Mouse (Mus musculus) CH12.LX (cell line): ENCODE results near the gene Pip4k2c. TPM values are rescaled to one million over a fixed set of nuclear protein-coding genes. Genes with fewer than 3 reads are reported as not detected.

ENCODE experiments used
- DNase-seq: peaks from one replicate; pipeline ENCODE4 v3.0.0-alpha.2; 2013; ENCODE audit errors: extremely low read depth
- H3K27ac ChIP-seq: 2 replicates; pipeline ENCODE4 v1.5.1; 2012; ENCODE audit warnings: low read depth, mild to moderate bottlenecking, control low read depth, moderate library complexity; ENCODE audit not compliant: insufficient read depth
- H3K27me3 ChIP-seq: replicated peaks from 2 replicates; pipeline ENCODE3; 2012; ENCODE audit warnings: inconsistent platforms
- H3K36me3 ChIP-seq, 2 experiments: replicated peaks in 1 of 2; 2 replicates each; pipeline versions ENCODE3 to v1.6.1; 2012; ENCODE audit warnings: inconsistent platforms in 1 of 2, low read length in 1 of 2, mild to moderate bottlenecking in 1 of 2, mixed read lengths in 1 of 2, moderate library complexity in 1 of 2; ENCODE audit not compliant: control insufficient read depth in 1 of 2, insufficient read depth in 1 of 2
- H3K4me1 ChIP-seq, 2 experiments: 2 replicates each; pipeline ENCODE4 v1.6.1; 2012; ENCODE audit warnings: inconsistent platforms in 1 of 2, moderate library complexity in 1 of 2; ENCODE audit not compliant: insufficient read depth in 2 of 2, control insufficient read depth in 1 of 2
- H3K4me2 ChIP-seq: 2 replicates; pipeline ENCODE4 v1.6.1; 2012; ENCODE audit warnings: low read depth, mild to moderate bottlenecking, control low read depth; ENCODE audit not compliant: poor library complexity, insufficient read depth, severe bottlenecking
- H3K4me3 ChIP-seq, 3 experiments: fragments of 150-350 bp in 1 of 3; sonication (generic) in 1 of 3; replicated peaks in 1 of 3; 2 replicates each; pipeline versions ENCODE3 to v1.5.1; 2011 to 2012; ENCODE audit warnings: low read depth in 2 of 3, low read length in 2 of 3, mild to moderate bottlenecking in 2 of 3, moderate library complexity in 2 of 3, control low read depth in 1 of 3, improper control_type of control experiment in 1 of 3, inconsistent platforms in 1 of 3, mixed read lengths in 1 of 3; ENCODE audit not compliant: poor library complexity in 1 of 3
- H3K79me2 ChIP-seq: replicated peaks from 2 replicates; pipeline ENCODE4 v1.6.1; 2012; ENCODE audit warnings: mild to moderate bottlenecking, moderate library complexity; ENCODE audit not compliant: control insufficient read depth, poor library complexity, insufficient read depth, severe bottlenecking; ENCODE audit errors: extremely low read depth
- H3K9ac ChIP-seq: 2 replicates; pipeline ENCODE4 v1.6.1; 2012; ENCODE audit warnings: low read depth, mild to moderate bottlenecking, control low read depth, moderate library complexity; ENCODE audit not compliant: insufficient read depth
- H3K9me3 ChIP-seq: replicated peaks from 2 replicates; pipeline ENCODE3; 2012; ENCODE audit warnings: low read length, inconsistent platforms, mixed read lengths
- CTCF ChIP-seq, 2 experiments: IDR thresholded peaks in 1 of 2; conservative IDR thresholded peaks in 1 of 2; 2 replicates each; pipeline ENCODE4 v1.5.1; 2011 to 2012; ENCODE audit warnings: low read depth in 2 of 2, low read length in 2 of 2, improper control_type of control experiment in 1 of 2, inconsistent platforms in 1 of 2, mild to moderate bottlenecking in 1 of 2, moderate library complexity in 1 of 2
- ELF1 ChIP-seq: IDR thresholded peaks from 2 replicates; pipeline ENCODE4 v1.6.1; 2014; ENCODE audit warnings: low read depth, mild to moderate bottlenecking, inconsistent platforms, low read length, improper control_type of control experiment
- EP300 ChIP-seq: IDR thresholded peaks from 2 replicates; pipeline ENCODE4 v1.6.1; 2011; ENCODE audit warnings: low read length, improper control_type of control experiment
- IRF4 ChIP-seq: IDR thresholded peaks from 2 replicates; pipeline ENCODE4 v1.6.1; 2014; ENCODE audit warnings: low read depth, mild to moderate bottlenecking, inconsistent platforms, low read length, improper control_type of control experiment
- KAT2A ChIP-seq: IDR thresholded peaks from 2 replicates; pipeline ENCODE4 v1.6.1; 2012; ENCODE audit warnings: low read length, improper control_type of control experiment, inconsistent platforms; ENCODE audit not compliant: insufficient replicate concordance
- MAX ChIP-seq: IDR thresholded peaks from 2 replicates; pipeline ENCODE4 v1.6.1; 2011; ENCODE audit warnings: low read length, improper control_type of control experiment
- MAZ ChIP-seq: IDR thresholded peaks from 2 replicates; pipeline ENCODE4 v1.6.1; 2012; ENCODE audit warnings: low read depth, mild to moderate bottlenecking, inconsistent platforms, low read length, improper control_type of control experiment, moderate library complexity
- PAX5 ChIP-seq: IDR thresholded peaks from 2 replicates; pipeline ENCODE4 v1.6.1; 2012; ENCODE audit warnings: low read length, inconsistent platforms, mixed read lengths
- POLR2AphosphoS2 ChIP-seq: IDR thresholded peaks from 2 replicates; pipeline ENCODE4 v1.6.1; 2011; ENCODE audit warnings: low read depth, low read length, improper control_type of control experiment
- RAD21 ChIP-seq: IDR thresholded peaks from 2 replicates; pipeline ENCODE4 v1.6.1; 2011; ENCODE audit warnings: low read depth, mild to moderate bottlenecking, low read length, improper control_type of control experiment, moderate library complexity
- SMC3 ChIP-seq: IDR thresholded peaks from 2 replicates; pipeline ENCODE4 v1.6.1; 2011; ENCODE audit warnings: low read depth, low read length, improper control_type of control experiment
- TCF12 ChIP-seq: IDR thresholded peaks from 2 replicates; pipeline ENCODE4 v1.6.1; 2014; ENCODE audit warnings: low read depth, mild to moderate bottlenecking, inconsistent platforms, low read length, improper control_type of control experiment
- UBTF ChIP-seq: IDR thresholded peaks from 2 replicates; pipeline ENCODE4 v1.6.1; 2012; ENCODE audit warnings: low read depth, mild to moderate bottlenecking, inconsistent platforms, low read length, improper control_type of control experiment, moderate library complexity
- USF1 ChIP-seq: IDR thresholded peaks from 2 replicates; pipeline ENCODE4 v1.6.1; 2014; ENCODE audit warnings: low read depth, mild to moderate bottlenecking, inconsistent platforms, low read length, improper control_type of control experiment
- ZC3H11A ChIP-seq: IDR thresholded peaks from 2 replicates; pipeline ENCODE4 v1.6.1; 2012; ENCODE audit warnings: low read depth, mild to moderate bottlenecking, inconsistent platforms, low read length, improper control_type of control experiment
- ZKSCAN1 ChIP-seq: IDR thresholded peaks from 2 replicates; pipeline ENCODE4 v1.6.1; 2012; ENCODE audit warnings: low read depth, inconsistent platforms, low read length, improper control_type of control experiment, borderline replicate concordance
- dilution Hi-C: fragments of 300-500 bp; cut with MboI; formaldehyde crosslinking; loops from 2 replicates; pipeline ENCODE4 v1.14.3; 2020; ENCODE audit warnings: low sequenced_read_pairs; ENCODE audit not compliant: extremely low pct_unique_long_range_greater_than_20kb, extremely low pct_ligation_motif_present
- in situ Hi-C: fragments of 300-500 bp; cut with MboI; formaldehyde crosslinking; loops from 3 replicates; pipeline ENCODE4 v1.14.3; 2019; ENCODE audit warnings: low sequenced_read_pairs, low pct_ligation_motif_present, low pct_unique_long_range_greater_than_20kb, mixed read lengths
- polyA plus RNA-seq: library from polyadenylated mRNA; unstranded; fragments of >175 nt; gene quantifications from 2 replicates; pipeline ENCODE4 v1.2.1, GENCODE M21; 2012; ENCODE audit warnings: low read depth; ENCODE audit not compliant: insufficient read length
- total RNA-seq, 2 experiments: library from RNA; depleted of rRNA; stranded (reverse); fragments of 300-350 nt in 1 of 2; fragments of >200 nt in 1 of 2; gene quantifications; 2 replicates each; pipeline ENCODE4 v1.2.3; 2012 to 2014

Pip4k2c gene
- total and polyA plus RNA-seq, 3 experiments, result 13.3 to 24.7 (median 22.7) TPM

- peaks cover 25% of the 10 kb centered on the region for H3K27me3 ChIP-seq
- no peaks in the 10 kb centered on the region for H3K9me3 ChIP-seq
- dilution Hi-C loops (no loop called here), in situ Hi-C loops (loop anchor here (5.0 kb wide), 1 partner anchor 45 kb away; no protein-coding TSS in a partner anchor)
- peak; percentile 64 to 80; a peak in 3 of 4 replicates for TF ChIP-seq CTCF (conservative IDR thresholded peaks at IDR 0.05 in 1 of 2, IDR thresholded peaks at IDR 0.05 in 1 of 2; ENCODE audit: low read depth in 2 of 2, low read length in 2 of 2)
- no peak; the same call in 1 of the 2 replicates for TF ChIP-seq IRF4
- TF ChIP-seq RAD21, result peak; percentile 60
- no peak for TF ChIP-seq ZC3H11A
- TF ChIP-seq SMC3, result peak; percentile 83
- H3K9ac ChIP-seq, result peak overlapping the region; percentile 28; the same call in 1 of the 2 replicates
- peak overlapping the region; percentile 96 for H3K4me2 ChIP-seq
- H3K4me3 ChIP-seq, result peak overlapping the region in 2 of 3 experiments; percentile 52 to 62
- peaks cover 0 to 3% of the 10 kb centered on the region in 2 experiments for H3K36me3 ChIP-seq
- H3K4me1 ChIP-seq, result peaks cover 0 to 9% of the 10 kb centered on the region in 2 experiments; a peak in 2 of 4 replicates
- no peaks in the 10 kb centered on the region for H3K79me2 ChIP-seq
- DNase-seq, result no peak
- no peak overlapping the region for H3K27ac ChIP-seq
Measured at GRCm38 (mm10) chr10:127177719-127178118, 33.7 kb downstream of the Pip4k2c start.

DNA sequence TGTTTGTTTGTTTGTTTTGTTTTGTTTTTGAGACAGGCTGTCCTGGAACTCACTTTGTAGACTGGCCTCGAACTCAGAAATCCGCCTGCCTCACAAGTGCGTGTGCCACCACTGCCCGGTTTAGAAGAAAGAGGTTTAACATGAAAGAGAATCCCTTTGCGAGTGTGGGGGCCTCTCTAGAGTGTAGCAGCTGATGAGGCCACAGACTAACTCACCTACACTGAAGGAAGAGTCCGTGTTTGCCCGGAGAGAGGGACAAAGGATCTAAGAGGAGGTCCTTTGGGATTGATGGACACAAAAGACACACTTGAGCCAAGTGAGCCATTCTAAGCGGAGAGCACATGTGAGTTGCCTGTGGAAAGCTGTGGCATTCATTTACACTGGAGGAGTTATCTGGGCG lies 34.1 kb downstream of the Pip4k2c start:
- Histone ChIP-seq H3K4me3 (peak overlapping the region in 2 of 3 experiments; percentile 52 to 62), H3K9ac (peak overlapping the region; percentile 28; the same call in 1 of the 2 replicates), H3K9me3 (no peaks in the 10 kb centered on the region), H3K4me2 (peak overlapping the region; percentile 96), H3K4me1 (peaks cover 0 to 9% of the 10 kb centered on the region in 2 experiments; a peak in 2 of 4 replicates), H3K27me3 (peaks cover 25% of the 10 kb centered on the region), H3K79me2 (no peaks in the 10 kb centered on the region), H3K27ac (no peak overlapping the region), H3K36me3 (no peaks in the 10 kb centered on the region)
- in situ Hi-C loops, result loop anchor here (5.0 kb wide), 1 partner anchor 45 kb away; no protein-coding TSS in a partner anchor
- dilution Hi-C loops, result no loop called here
- TF ChIP-seq KAT2A, result no peak
- TF ChIP-seq EP300, result no peak
- no peak for TF ChIP-seq TCF12
- TF ChIP-seq USF1, result no peak
- no peak for TF ChIP-seq MAX
- no peak for TF ChIP-seq UBTF
- TF ChIP-seq ZKSCAN1, result no peak
- no peak for DNase-seq

DNA sequence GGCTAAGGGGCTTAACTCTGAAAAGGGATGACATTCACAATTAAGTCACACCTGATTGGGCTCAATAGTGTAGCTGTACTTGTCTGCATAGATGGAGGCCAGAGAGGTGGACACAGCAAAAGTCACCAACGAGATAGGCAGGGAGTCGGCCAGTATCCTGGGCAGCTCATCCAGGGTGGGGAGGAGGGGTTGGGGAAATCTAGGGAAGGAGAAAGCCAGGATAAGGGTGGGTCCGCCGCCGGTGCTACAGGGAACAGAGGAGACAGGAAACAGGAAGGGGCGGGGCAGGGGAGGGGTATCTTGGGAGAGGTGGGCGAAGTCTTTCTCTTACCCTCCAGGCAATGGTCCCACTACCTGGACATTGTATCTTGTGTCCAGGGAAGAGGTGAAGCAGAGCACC lies 34.6 kb downstream of the Pip4k2c start:
- no peaks in the 10 kb centered on the region for H3K79me2 ChIP-seq
- peaks cover 0 to 5% of the 10 kb centered on the region in 2 experiments for H3K36me3 ChIP-seq
- in situ Hi-C loops (loop anchor here (5.0 kb wide), 1 partner anchor 46 kb away; no protein-coding TSS in a partner anchor), dilution Hi-C loops (no loop called here)
- peak overlapping the region in 2 of 3 experiments; percentile 52 to 62 for H3K4me3 ChIP-seq
- H3K27me3 ChIP-seq, result peaks cover 29% of the 10 kb centered on the region
- peak overlapping the region; percentile 96 for H3K4me2 ChIP-seq
- peak overlapping the region; percentile 28; the same call in 1 of the 2 replicates for H3K9ac ChIP-seq
- DNase-seq, result no peak
- peaks cover 0 to 9% of the 10 kb centered on the region in 2 experiments; a peak in 2 of 4 replicates for H3K4me1 ChIP-seq
- no peaks in the 10 kb centered on the region for H3K9me3 ChIP-seq
- H3K27ac ChIP-seq, result no peak overlapping the region
- 0 out of 2 replicates have a peak, but pooled peaks have one; percentile 51 for TF ChIP-seq MAZ
- no peak for TF ChIP-seq ELF1
- no peak for TF ChIP-seq PAX5
- TF ChIP-seq POLR2AphosphoS2, result no peak
